Mouse (Mus musculus): ENCODE measurements around the gene Scrn3. TPM values are rescaled to one million over a fixed set of nuclear protein-coding genes. Genes with fewer than 3 reads are reported as not detected.

The Scrn3 gene
- total RNA-seq, 1 experiment: 10.6 TPM

DNA sequence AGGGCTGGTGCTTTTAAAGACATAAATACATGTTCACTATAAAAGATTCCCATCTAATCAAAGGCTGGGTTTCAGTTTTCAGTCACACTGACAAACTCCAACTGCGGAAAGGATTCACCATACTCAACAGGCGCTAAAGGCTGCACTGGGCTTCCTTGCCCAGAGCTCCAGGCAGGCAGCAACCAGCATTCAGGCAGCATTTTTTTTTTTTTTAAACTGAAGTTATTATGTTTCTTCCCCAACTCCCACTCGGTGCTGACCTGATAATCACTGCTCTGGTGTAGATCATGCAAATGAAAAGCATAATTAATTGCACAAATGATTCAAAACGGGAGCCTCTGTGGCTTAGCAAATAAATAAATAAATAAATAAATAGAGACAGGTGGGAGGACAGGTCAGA is 44.6 kb upstream of the Scrn3 start:
- TF ChIP-seq HCFC1 (IDR thresholded peaks at IDR 0.05; ENCODE audit: borderline replicate concordance, insufficient read depth, low read length) (no peak), CHD2 (IDR thresholded peaks at IDR 0.05; ENCODE audit: low read depth, low read length) (no peak), ZNF384 (IDR thresholded peaks at IDR 0.05; ENCODE audit: low read depth, low read length) (no peak), MAFK (IDR thresholded peaks at IDR 0.05; ENCODE audit: insufficient read depth, low read depth, low read length) (no peak), ZC3H11A (IDR thresholded peaks at IDR 0.05; ENCODE audit: borderline replicate concordance, low read depth, low read length) (no peak)
- DNase-seq (ENCODE audit: low read depth, low spot score): no peak
- Histone ChIP-seq H3K36me3 (ENCODE audit: control insufficient read depth, insufficient read depth, low read length, poor library complexity, severe bottlenecking) (no peaks in the 10 kb centered on the region), H3K27ac (ENCODE audit: insufficient read depth, low read depth, low read length, poor library complexity, severe bottlenecking) (no peak overlapping the region), H3K4me3 (ENCODE audit: insufficient read depth in 1 of 2, low read depth in 1 of 2, low read length in 2 of 2, poor library complexity in 1 of 2, severe bottlenecking in 1 of 2) (no peak overlapping the region), H3K9ac (ENCODE audit: insufficient read depth, low read depth, low read length, poor library complexity, severe bottlenecking) (no peak overlapping the region), H3K9me3 (ENCODE audit: control insufficient read depth, insufficient read depth, low read depth, low read length) (no peaks in the 10 kb centered on the region), H3K4me1 (ENCODE audit: control insufficient read depth in 2 of 2, insufficient read depth in 2 of 2, low read length in 2 of 2, poor library complexity in 1 of 2) (peaks cover 0 to 11% of the 10 kb centered on the region in 2 experiments; a peak in 2 of 4 replicates)
- in situ Hi-C loops (cut with MboI; ENCODE audit: low sequenced_read_pairs in 2 of 2, unreplicated experiment in 2 of 2): loop anchor here in 1 of 2 experiments (10.0 kb wide), 1 partner anchor 1723 kb away; the partner anchor contains the start of gene Dlx2

GRCm38 (mm10) chr2:73268281-73268680 is 44.1 kb upstream of the Scrn3 start:
- Histone ChIP-seq H3K4me1 (ENCODE audit: control insufficient read depth in 2 of 2, insufficient read depth in 2 of 2, low read length in 2 of 2, poor library complexity in 1 of 2) (peaks cover 0 to 11% of the 10 kb centered on the region in 2 experiments; a peak in 2 of 4 replicates), H3K27ac (ENCODE audit: insufficient read depth, low read depth, low read length, poor library complexity, severe bottlenecking) (no peak overlapping the region), H3K9ac (ENCODE audit: insufficient read depth, low read depth, low read length, poor library complexity, severe bottlenecking) (no peak overlapping the region), H3K4me3 (ENCODE audit: insufficient read depth in 1 of 2, low read depth in 1 of 2, low read length in 2 of 2, poor library complexity in 1 of 2, severe bottlenecking in 1 of 2) (no peak overlapping the region), H3K9me3 (ENCODE audit: control insufficient read depth, insufficient read depth, low read depth, low read length) (no peaks in the 10 kb centered on the region), H3K36me3 (ENCODE audit: control insufficient read depth, insufficient read depth, low read length, poor library complexity, severe bottlenecking) (no peaks in the 10 kb centered on the region)
- in situ Hi-C loops (cut with MboI; ENCODE audit: low sequenced_read_pairs in 2 of 2, unreplicated experiment in 2 of 2): loop anchor here in 1 of 2 experiments (10.0 kb wide), 1 partner anchor 1723 kb away; the partner anchor contains the start of gene Dlx2
- TF ChIP-seq MAFK (IDR thresholded peaks at IDR 0.05; ENCODE audit: insufficient read depth, low read depth, low read length): no peak
- TF ChIP-seq CHD2 (IDR thresholded peaks at IDR 0.05; ENCODE audit: low read depth, low read length): no peak
- no peak for TF ChIP-seq ZNF384 (IDR thresholded peaks at IDR 0.05; ENCODE audit: low read depth, low read length)
- no peak for TF ChIP-seq HCFC1 (IDR thresholded peaks at IDR 0.05; ENCODE audit: borderline replicate concordance, insufficient read depth, low read length)
- TF ChIP-seq ZC3H11A (IDR thresholded peaks at IDR 0.05; ENCODE audit: borderline replicate concordance, low read depth, low read length): no peak
- no peak for DNase-seq (ENCODE audit: low read depth, low spot score)

DNA sequence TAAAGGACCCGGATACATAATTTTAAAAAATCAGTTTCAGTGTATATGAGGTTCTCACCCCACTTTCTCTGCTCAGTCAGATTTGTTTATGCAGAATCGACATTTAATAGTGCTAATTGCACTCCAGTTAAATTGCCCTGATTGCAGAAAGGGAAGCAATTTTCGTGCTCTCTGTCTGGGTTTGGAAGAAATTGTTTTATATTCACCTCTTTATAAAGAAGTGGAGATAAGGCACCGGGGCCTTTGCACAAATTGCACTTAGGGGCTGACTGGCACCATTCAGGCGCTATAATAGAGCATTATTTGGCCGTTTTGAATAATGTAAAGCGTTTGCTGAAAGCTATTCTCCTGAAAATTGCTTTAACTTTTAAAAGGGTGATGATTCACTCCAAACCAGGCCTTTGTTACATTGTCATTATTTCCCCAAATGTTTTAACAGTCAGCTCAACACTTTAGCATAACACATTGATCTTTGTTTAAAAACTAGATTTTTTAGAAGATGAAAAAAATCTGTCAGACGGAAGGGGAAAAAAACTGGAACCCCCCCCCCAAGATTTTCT is 43.5 kb upstream of the Scrn3 start:
- Histone ChIP-seq H3K27ac (ENCODE audit: insufficient read depth, low read depth, low read length, poor library complexity, severe bottlenecking) (no peak overlapping the region), H3K4me3 (ENCODE audit: insufficient read depth in 1 of 2, low read depth in 1 of 2, low read length in 2 of 2, poor library complexity in 1 of 2, severe bottlenecking in 1 of 2) (no peak overlapping the region), H3K4me1 (ENCODE audit: control insufficient read depth in 2 of 2, insufficient read depth in 2 of 2, low read length in 2 of 2, poor library complexity in 1 of 2) (peaks cover 0 to 11% of the 10 kb centered on the region in 2 experiments; a peak in 2 of 4 replicates), H3K9me3 (ENCODE audit: control insufficient read depth, insufficient read depth, low read depth, low read length) (no peaks in the 10 kb centered on the region), H3K36me3 (ENCODE audit: control insufficient read depth, insufficient read depth, low read length, poor library complexity, severe bottlenecking) (no peaks in the 10 kb centered on the region), H3K9ac (ENCODE audit: insufficient read depth, low read depth, low read length, poor library complexity, severe bottlenecking) (no peak overlapping the region)
- in situ Hi-C loops (cut with MboI; ENCODE audit: low sequenced_read_pairs in 2 of 2, unreplicated experiment in 2 of 2): loop anchor here in 1 of 2 experiments (10.0 kb wide), 1 partner anchor 1724 kb away; the partner anchor contains the start of gene Dlx2
- no peak for DNase-seq (ENCODE audit: low read depth, low spot score)
- TF ChIP-seq ZC3H11A (IDR thresholded peaks at IDR 0.05; ENCODE audit: borderline replicate concordance, low read depth, low read length): no peak
- TF ChIP-seq MAFK (IDR thresholded peaks at IDR 0.05; ENCODE audit: insufficient read depth, low read depth, low read length): no peak
- TF ChIP-seq ZNF384 (IDR thresholded peaks at IDR 0.05; ENCODE audit: low read depth, low read length): no peak
- no peak for TF ChIP-seq HCFC1 (IDR thresholded peaks at IDR 0.05; ENCODE audit: borderline replicate concordance, insufficient read depth, low read length)
- no peak for TF ChIP-seq CHD2 (IDR thresholded peaks at IDR 0.05; ENCODE audit: low read depth, low read length)

DNA sequence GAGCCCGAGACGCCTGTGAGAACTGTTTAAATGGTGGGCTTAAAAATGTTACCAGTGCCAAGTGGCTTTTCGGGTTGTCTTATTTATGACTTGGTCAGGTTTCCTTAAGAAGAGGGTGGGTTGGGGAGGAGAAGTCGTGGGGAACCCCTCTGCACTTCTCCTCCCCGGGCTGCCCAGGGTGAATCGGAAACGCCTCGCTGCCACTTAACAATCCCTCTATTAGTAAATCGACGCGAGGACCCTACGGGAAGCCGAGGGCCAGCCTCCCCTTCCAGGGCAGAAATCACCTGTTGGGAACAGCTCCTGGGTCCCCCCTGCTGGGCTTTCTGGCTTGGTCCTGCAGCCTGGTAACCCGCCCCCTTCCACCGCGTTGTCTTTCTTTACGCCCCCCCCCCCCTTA is 42.7 kb upstream of the Scrn3 start:
- H3K36me3 ChIP-seq (ENCODE audit: control insufficient read depth, insufficient read depth, low read length, poor library complexity, severe bottlenecking): no peaks in the 10 kb centered on the region
- no peak overlapping the region for H3K4me3 ChIP-seq (ENCODE audit: insufficient read depth in 1 of 2, low read depth in 1 of 2, low read length in 2 of 2, poor library complexity in 1 of 2, severe bottlenecking in 1 of 2)
- no peak overlapping the region for H3K9ac ChIP-seq (ENCODE audit: insufficient read depth, low read depth, low read length, poor library complexity, severe bottlenecking)
- no peak for DNase-seq (ENCODE audit: low read depth, low spot score)
- H3K4me1 ChIP-seq (ENCODE audit: control insufficient read depth in 2 of 2, insufficient read depth in 2 of 2, low read length in 2 of 2, poor library complexity in 1 of 2): peaks cover 0 to 8% of the 10 kb centered on the region in 2 experiments; a peak in 2 of 4 replicates
- no peak overlapping the region for H3K27ac ChIP-seq (ENCODE audit: insufficient read depth, low read depth, low read length, poor library complexity, severe bottlenecking)
- TF ChIP-seq ZNF384 (IDR thresholded peaks at IDR 0.05; ENCODE audit: low read depth, low read length) (no peak), HCFC1 (IDR thresholded peaks at IDR 0.05; ENCODE audit: borderline replicate concordance, insufficient read depth, low read length) (no peak), CHD2 (IDR thresholded peaks at IDR 0.05; ENCODE audit: low read depth, low read length) (no peak), ZC3H11A (IDR thresholded peaks at IDR 0.05; ENCODE audit: borderline replicate concordance, low read depth, low read length) (no peak), MAFK (IDR thresholded peaks at IDR 0.05; ENCODE audit: insufficient read depth, low read depth, low read length) (no peak)
- in situ Hi-C loops (cut with MboI; ENCODE audit: low sequenced_read_pairs in 2 of 2, unreplicated experiment in 2 of 2): loop anchor here (10.0 kb wide), 3 partner anchors 1395 to 1735 kb away; partner anchors contain the start of genes Dlx2 (in 1 of the 2) and Hoxd13 (in 1 of the 2)
- no peaks in the 10 kb centered on the region for H3K9me3 ChIP-seq (ENCODE audit: control insufficient read depth, insufficient read depth, low read depth, low read length)

Data from ES-E14 (cell line).